In genomic region chr12:33131796-33132195, GRCm38 (mm10) we compare ENCODE assay signal across 14 mouse cellular contexts. TPM values are rescaled to one million over a fixed set of nuclear protein-coding genes. Genes with fewer than 3 reads are reported as not detected.
DNase-seq lines count a peak whose midpoint lies in the region; ATAC-seq and TF ChIP-seq lines count a peak whose summit lies in the region.
"Had no signal": no experiment of that assay in that cellular context is flagged by ENCODE, and none has a peak within 500 bp of the region (broad histone marks: within the 10 kb centered on the region; RNA-seq: fewer than 3 reads in every experiment).

No protein-coding gene starts in this region.

- no peak overlapping the region for H3K9ac ChIP-seq in liver, postnatal 0 days (replicated peaks)
- no peak overlapping the region for H3K9ac ChIP-seq in liver, embryonic 12.5 days
- H3K9ac ChIP-seq in embryonic facial prominence, embryonic 13.5 days: no peak overlapping the region

- peak; percentile 43; the same call in 1 of the 2 replicates for ATAC-seq in liver, postnatal 0 days
- no peak for ATAC-seq in liver, embryonic 12.5 days
- peak; percentile 91 for ATAC-seq in CD4-positive, CD25-positive, alpha-beta regulatory T cell, adult 4 months
- no peak for ATAC-seq in embryonic facial prominence, embryonic 13.5 days (ENCODE audit: insufficient number of reproducible peaks, insufficient read depth, low FRiP score, low TSS enrichment, low read depth)
- ATAC-seq: intestine, embryonic 16.5 days had no signal

- 28% methylated on average over 7 of the region's 7 CpGs for WGBS in liver, postnatal 0 days (ENCODE audit: insufficient replicate concordance)
- 51% methylated on average over 7 of the region's 7 CpGs for WGBS in liver, embryonic 12.5 days (ENCODE audit: insufficient replicate concordance)
- 40% methylated on average over 7 of the region's 7 CpGs for WGBS in embryonic facial prominence, embryonic 13.5 days

- H3K27me3 ChIP-seq in liver, postnatal 0 days (ENCODE audit: insufficient read depth, low read length): no peaks in the 10 kb centered on the region
- peaks cover 27% of the 10 kb centered on the region; the same call in 1 of the 2 replicates for H3K27me3 ChIP-seq in liver, embryonic 12.5 days (replicated peaks)
- no peaks in the 10 kb centered on the region for H3K27me3 ChIP-seq in embryonic facial prominence, embryonic 13.5 days

- no peak overlapping the region for H3K4me3 ChIP-seq in liver, postnatal 0 days (ENCODE audit: low read depth, low read length)
- no peak overlapping the region for H3K4me3 ChIP-seq in liver, embryonic 12.5 days
- no peak overlapping the region for H3K4me3 ChIP-seq in embryonic facial prominence, embryonic 13.5 days

- TF ChIP-seq CTCF in liver, postnatal 0 days (IDR thresholded peaks at IDR 0.05; ENCODE audit: low read depth): no peak

- H3K4me2 ChIP-seq in liver, postnatal 0 days (ENCODE audit: low read depth, low read length): no peak overlapping the region
- no peak overlapping the region for H3K4me2 ChIP-seq in liver, embryonic 12.5 days
- no peak overlapping the region for H3K4me2 ChIP-seq in embryonic facial prominence, embryonic 13.5 days

- no peaks in the 10 kb centered on the region for H3K9me3 ChIP-seq in liver, postnatal 0 days (ENCODE audit: low read length)
- no peaks in the 10 kb centered on the region for H3K9me3 ChIP-seq in liver, embryonic 12.5 days (replicated peaks)
- no peaks in the 10 kb centered on the region for H3K9me3 ChIP-seq in embryonic facial prominence, embryonic 13.5 days

- H3K4me1 ChIP-seq in liver, postnatal 0 days (ENCODE audit: insufficient read depth): 0 out of 2 replicates have a peak, but pooled peaks cover 2% of the 10 kb centered on the region
- H3K4me1 ChIP-seq in liver, embryonic 12.5 days: peaks cover 5% of the 10 kb centered on the region
- H3K4me1 ChIP-seq in embryonic facial prominence, embryonic 13.5 days: peaks cover 22% of the 10 kb centered on the region

- DNase-seq in liver, postnatal 0 days: no peak
- peak; percentile 37 for DNase-seq in natural killer cell, adult 2 months (ENCODE audit: low spot score in 2 of 2)
- DNase-seq in adipocyte (ENCODE audit: low spot score): no peak
- DNase-seq in ovary, postnatal 36 days (ENCODE audit: low spot score): no peak
- DNase-seq: cerebellum, adult 11-12 months; heart, postnatal 4 days; lung, postnatal 14 days; right cerebral cortex, postnatal 25 days had no signal

- no peaks in the 10 kb centered on the region for H3K36me3 ChIP-seq in liver, postnatal 0 days (replicated peaks; ENCODE audit: insufficient read depth, low read length)
- H3K36me3 ChIP-seq in liver, embryonic 12.5 days: no peaks in the 10 kb centered on the region
- H3K36me3 ChIP-seq in embryonic facial prominence, embryonic 13.5 days: no peaks in the 10 kb centered on the region

- TF ChIP-seq EP300 in liver, postnatal 0 days (IDR thresholded peaks at IDR 0.05; ENCODE audit: low read depth): no peak

- H3K27ac ChIP-seq in liver, postnatal 0 days (ENCODE audit: low read depth): peak overlapping the region; percentile 22; the same call in 1 of the 2 replicates
- H3K27ac ChIP-seq in liver, embryonic 12.5 days: no peak overlapping the region
- H3K27ac ChIP-seq in embryonic facial prominence, embryonic 13.5 days: 0 out of 2 replicates have a peak overlapping the region, but pooled peaks have one; percentile 11

RNA-seq across cellular contexts. Expression of gene Atxn7l1, which starts 15.7 kb away (rescaled TPM):
- polyA plus RNA-seq in liver, postnatal 0 days (2015; fragmentation: Nextera tagmentation; extraction: Ambion mirVana): 7.2 and 8.5 TPM in 2 replicates
- polyA plus RNA-seq in liver, embryonic 12.5 days (2016; fragmentation: Nextera tagmentation; extraction: Ambion mirVana): 16.9 and 17.1 TPM in 2 replicates
- polyA plus RNA-seq in CD4-positive, CD25-positive, alpha-beta regulatory T cell, adult 4 months (2017; shearing (Covaris generic)): 10 to 100 TPM; 75.6 to 87.7 TPM
- polyA plus RNA-seq in embryonic facial prominence, embryonic 13.5 days (2015; fragmentation: Nextera tagmentation; extraction: Ambion mirVana): 15.4 and 16.4 TPM in 2 replicates

RNA-seq across cellular contexts. Expression of gene Cdhr3, which starts 39.1 kb away (rescaled TPM):
- not detected in 2 replicates for polyA plus RNA-seq in liver, postnatal 0 days (2015; fragmentation: Nextera tagmentation; extraction: Ambion mirVana)
- not detected in 2 replicates for polyA plus RNA-seq in liver, embryonic 12.5 days (2016; fragmentation: Nextera tagmentation; extraction: Ambion mirVana)
- under 1 TPM; 0.44 to 0.47 TPM for polyA plus RNA-seq in CD4-positive, CD25-positive, alpha-beta regulatory T cell, adult 4 months (2017; shearing (Covaris generic))
- polyA plus RNA-seq in embryonic facial prominence, embryonic 13.5 days (2015; fragmentation: Nextera tagmentation; extraction: Ambion mirVana): not detected in 2 replicates
- polyA plus RNA-seq: forebrain, embryonic 11.5 days; liver, adult 2 months had no signal

Comparison
In these comparisons a context has a peak if more than half of its experiments do, and no peak if none do; other contexts are left out.
1. ATAC-seq: peak in liver, postnatal 0 days (single experiment) and CD4-positive, CD25-positive, alpha-beta regulatory T cell, adult 4 months (single experiment); none in liver, embryonic 12.5 days (single experiment) and embryonic facial prominence, embryonic 13.5 days (single experiment).
2. DNase-seq: peak in natural killer cell, adult 2 months (2 of 2); none in liver, postnatal 0 days (single experiment), adipocyte (single experiment) and ovary, postnatal 36 days (single experiment).